Mouse (Mus musculus) gastrocnemius, postnatal 10 days (tissue): ENCODE data around the gene Gm6763. TPM values are rescaled to one million over a fixed set of nuclear protein-coding genes. Genes with fewer than 3 reads are reported as not detected.
"Not testable (repeated sequence)": the region's sequence is repeated elsewhere in the genome, so short reads cannot be mapped to it uniquely, and the experiment has no call there.

ENCODE experiments used
- DNase-seq: peaks from one replicate; pipeline ENCODE4 v3.0.0; 2021; ENCODE audit warnings: mixed read lengths
- long read RNA-seq, 2 experiments: library from polyadenylated mRNA; stranded (forward); transcript quantifications; one replicate each; pipeline ENCODE4 v2.0.0; 2021
- total RNA-seq, 2 experiments: library from RNA; stranded (reverse); gene quantifications; 2 replicates each; pipeline ENCODE4 v1.2.3; 2021

The Gm6763 gene
- not detected for total RNA-seq
- long read RNA-seq, experiment 1: 0 reads
- long read RNA-seq, experiment 2: 0 reads

GRCm38 (mm10) chr10:104151197-104151596, at the start of gene Gm6763:
TSS of gene Gm6763 (plus strand) at chr10:104151497.
- not testable (repeated sequence) for DNase-seq

- no peak for DNase-seq
Observed at GRCm38 (mm10) chr10:104110044-104110443, 41.3 kb upstream of the Gm6763 start.

- DNase-seq: no peak
Observed at GRCm38 (mm10) chr10:104118312-104118711, 33.0 kb upstream of the Gm6763 start.

GRCm38 (mm10) chr10:104142687-104143086, 8.6 kb upstream of the Gm6763 start, which contains the start of gene Gm21293:
TSS of gene Gm21293 (plus strand) at chr10:104142987.
- not testable (repeated sequence) for DNase-seq

- DNase-seq: not testable (repeated sequence)
Observed at GRCm38 (mm10) chr10:104159706-104160105, 8.4 kb downstream of the Gm6763 start, which contains the start of gene Gm8764. TSS of gene Gm8764 (plus strand) at chr10:104160006.

- not testable (repeated sequence) for DNase-seq
Observed at GRCm38 (mm10) chr10:104168215-104168614, 16.9 kb downstream of the Gm6763 start, which contains the start of gene Gm21304. TSS of gene Gm21304 (plus strand) at chr10:104168515.

GRCm38 (mm10) chr10:104176724-104177123, 25.4 kb downstream of the Gm6763 start, which contains the start of gene Gm21312:
TSS of gene Gm21312 (plus strand) at chr10:104177024.
- DNase-seq: not testable (repeated sequence)

GRCm38 (mm10) chr10:104185233-104185632, 33.9 kb downstream of the Gm6763 start, which contains the start of gene Gm20765:
TSS of gene Gm20765 (plus strand) at chr10:104185533.
- not testable (repeated sequence) for DNase-seq

- DNase-seq: not testable (repeated sequence)
Observed at GRCm38 (mm10) chr10:104193742-104194141, 42.4 kb downstream of the Gm6763 start, which contains the start of gene Gm4340. TSS of gene Gm4340 (plus strand) at chr10:104194042.

Other genes starting within 250 kb of the Gm6763 start
- gene Gm21293, start 8.5 kb upstream of the Gm6763 start, total RNA-seq: not detected
- not detected for gene Gm8764, start 8.5 kb downstream of the Gm6763 start, total RNA-seq
- gene Gm21304, start 17.0 kb downstream of the Gm6763 start, total RNA-seq: not detected
- not detected for gene Gm21312, start 25.5 kb downstream of the Gm6763 start, total RNA-seq
- gene Gm20765, start 34.0 kb downstream of the Gm6763 start, total RNA-seq: not detected
- gene Gm4340, start 42.5 kb downstream of the Gm6763 start, total RNA-seq: not detected